Mouse (Mus musculus) retina, postnatal 1 day (tissue): ENCODE data around the gene Olfr1408.

Source experiments
- DNase-seq: peaks from one replicate; pipeline ENCODE4 v3.0.0-alpha.2; 2012

Olfr1408 gene

DNA sequence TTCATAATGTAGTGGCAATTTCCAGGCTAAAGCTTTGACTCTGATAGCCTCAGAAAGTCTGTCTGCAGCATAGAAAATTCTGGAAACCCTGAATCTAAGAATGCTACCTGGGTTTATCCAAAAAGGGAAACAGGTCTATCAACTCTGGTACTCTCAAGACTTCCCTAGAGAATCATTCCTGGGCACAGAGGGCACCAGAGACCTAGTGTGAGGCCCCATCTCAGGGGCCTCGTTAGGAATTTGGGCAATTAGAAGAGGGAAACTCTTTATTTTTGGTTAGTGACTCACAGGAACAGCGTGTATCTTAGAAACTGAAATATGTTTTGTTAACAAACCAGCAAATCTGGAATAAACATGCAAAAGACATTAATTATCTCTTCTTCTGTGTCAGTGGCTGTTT, at the start of gene Olfr1408:
TSS of gene Olfr1408 (minus strand) at position 101 of the 400 bp plus-strand sequence.
- DNase-seq: no peak

DNA sequence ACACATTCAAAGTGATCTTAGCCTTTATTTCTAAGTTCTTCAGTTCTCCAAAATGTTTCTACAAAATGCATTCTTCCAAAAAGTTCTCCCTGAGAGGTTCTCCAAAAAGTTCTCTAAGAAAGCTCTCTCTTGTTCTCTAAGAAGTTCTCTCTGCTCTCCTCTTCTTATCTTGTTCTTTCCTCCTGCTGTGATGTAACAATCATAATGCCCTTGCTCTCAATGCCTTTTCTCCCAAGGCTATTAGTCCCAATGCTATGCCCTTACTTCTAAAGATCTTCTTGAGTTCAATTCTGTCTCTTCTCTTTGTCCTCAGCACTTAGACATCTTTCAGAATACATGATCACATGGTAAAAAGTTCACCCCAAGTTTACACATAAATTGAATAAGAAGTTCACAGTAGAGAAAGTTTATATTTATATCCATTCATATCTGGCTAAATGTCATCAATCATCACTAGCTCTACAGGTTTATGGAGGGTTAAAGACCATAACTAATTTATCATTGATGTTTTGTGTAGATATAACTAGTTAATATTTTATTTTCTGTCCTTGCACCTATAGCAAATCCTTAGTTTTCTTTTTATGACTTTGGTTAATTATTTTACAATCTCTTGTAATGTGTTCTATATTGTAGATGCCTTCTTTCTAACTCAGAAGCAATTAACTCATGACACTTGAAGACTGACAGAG, 37.1 kb upstream of the Olfr1408 start:
- DNase-seq: no peak
